In genomic region chr7:128668831-128669230, GRCm38 (mm10) we compare ENCODE assay signal across 28 mouse cellular contexts. TPM values are rescaled to one million over a fixed set of nuclear protein-coding genes. Genes with fewer than 3 reads are reported as not detected.
DNase-seq lines count a peak whose midpoint lies in the region; ATAC-seq lines count a peak whose summit lies in the region.
"Had no signal": no experiment of that assay in that cellular context is flagged by ENCODE, and none has a peak within 500 bp of the region (broad histone marks: within the 10 kb centered on the region; RNA-seq: fewer than 3 reads in every experiment).

No protein-coding gene starts in this region.

- no peak overlapping the region for H3K4me3 ChIP-seq in midbrain, embryonic 13.5 days (replicated peaks)
- H3K4me3 ChIP-seq in midbrain, embryonic 10.5 days, result no peak overlapping the region
- no peak overlapping the region for H3K4me3 ChIP-seq in midbrain, embryonic 15.5 days
- H3K4me3 ChIP-seq: embryonic facial prominence, embryonic 13.5 days; forebrain, embryonic 10.5 days; heart, adult 2 months; heart, embryonic 12.5 days; hindbrain, embryonic 13.5 days; stomach, embryonic 15.5 days had no signal

- no peaks in the 10 kb centered on the region for H3K36me3 ChIP-seq in midbrain, embryonic 13.5 days
- H3K36me3 ChIP-seq in midbrain, embryonic 10.5 days, result peaks cover 32% of the 10 kb centered on the region
- H3K36me3 ChIP-seq in midbrain, embryonic 15.5 days (replicated peaks), result no peaks in the 10 kb centered on the region; the same call in 1 of the 2 replicates

- H3K9ac ChIP-seq in midbrain, embryonic 13.5 days (replicated peaks), result no peak overlapping the region
- H3K9ac ChIP-seq in midbrain, embryonic 15.5 days, result no peak overlapping the region
- H3K9ac ChIP-seq: embryonic facial prominence, embryonic 13.5 days; heart, embryonic 12.5 days; hindbrain, embryonic 13.5 days; liver, embryonic 14.5 days; lung, embryonic 14.5 days; stomach, embryonic 15.5 days had no signal

- no peak for ATAC-seq in midbrain, embryonic 13.5 days
- no peak for ATAC-seq in midbrain, embryonic 15.5 days (replicated peaks)
- no peak for ATAC-seq in megakaryocyte-erythroid progenitor cell, adult 5-6 weeks (replicated peaks; ENCODE audit: low FRiP score, low TSS enrichment, poor library complexity, severe bottlenecking)
- ATAC-seq: forebrain, embryonic 16.5 days had no signal

- H3K4me1 ChIP-seq in midbrain, embryonic 13.5 days (replicated peaks), result peaks cover 44% of the 10 kb centered on the region
- H3K4me1 ChIP-seq in midbrain, embryonic 10.5 days, result peaks cover 23% of the 10 kb centered on the region
- peaks cover 40% of the 10 kb centered on the region for H3K4me1 ChIP-seq in midbrain, embryonic 15.5 days

- peak overlapping the region; percentile 76 for H3K27ac ChIP-seq in midbrain, embryonic 13.5 days
- no peak overlapping the region for H3K27ac ChIP-seq in midbrain, embryonic 10.5 days (replicated peaks)
- peak overlapping the region; percentile 65 for H3K27ac ChIP-seq in midbrain, embryonic 15.5 days
- H3K27ac ChIP-seq: embryonic facial prominence, embryonic 13.5 days; forebrain, embryonic 10.5 days; heart, adult 2 months; liver, embryonic 14.5 days; stomach, embryonic 15.5 days had no signal

- DNase-seq in embryo, embryonic 10 days (ENCODE audit: low spot score), result peak; percentile 27
- DNase-seq in embryo, embryonic 9.5 days (ENCODE audit: extremely low spot score), result no peak
- DNase-seq in midbrain, embryonic 10.5 days (ENCODE audit: low spot score), result no peak
- peak; percentile 45 for DNase-seq in ZHBTc4 (ENCODE audit: low read depth, low spot score)
- DNase-seq in natural killer cell, adult 2 months (ENCODE audit: low spot score in 2 of 2), result no peak
- DNase-seq: adrenal gland, postnatal 14 days; cerebellum, adult 18-20 months; cerebellum, postnatal 14 days; heart, adult 2 months; heart, postnatal 4 days; kidney, adult 18-20 months; kidney, postnatal 4 days; layer of hippocampus, postnatal 36 days; left cerebral cortex, postnatal 4 days; lung, embryonic 14.5 days; lung, postnatal 14 days; retina, postnatal 1 day; right cerebral cortex, postnatal 25 days had no signal

- no peaks in the 10 kb centered on the region for H3K27me3 ChIP-seq in midbrain, embryonic 13.5 days
- no peaks in the 10 kb centered on the region for H3K27me3 ChIP-seq in midbrain, embryonic 10.5 days (ENCODE audit: low read depth, poor library complexity, severe bottlenecking)
- no peaks in the 10 kb centered on the region for H3K27me3 ChIP-seq in midbrain, embryonic 15.5 days (replicated peaks)
- H3K27me3 ChIP-seq: embryonic facial prominence, embryonic 13.5 days; heart, embryonic 12.5 days; hindbrain, embryonic 13.5 days; stomach, embryonic 15.5 days had no signal

- no peaks in the 10 kb centered on the region for H3K9me3 ChIP-seq in midbrain, embryonic 13.5 days
- no peaks in the 10 kb centered on the region; the same call in 1 of the 2 replicates for H3K9me3 ChIP-seq in midbrain, embryonic 10.5 days (replicated peaks)
- H3K9me3 ChIP-seq in midbrain, embryonic 15.5 days, result no peaks in the 10 kb centered on the region
- H3K9me3 ChIP-seq: embryonic facial prominence, embryonic 13.5 days; hindbrain, embryonic 13.5 days; stomach, embryonic 15.5 days had no signal

- H3K4me2 ChIP-seq in midbrain, embryonic 13.5 days (replicated peaks), result no peak overlapping the region
- H3K4me2 ChIP-seq in midbrain, embryonic 15.5 days, result no peak overlapping the region
- H3K4me2 ChIP-seq: embryonic facial prominence, embryonic 13.5 days; heart, embryonic 12.5 days; hindbrain, embryonic 13.5 days; lung, embryonic 14.5 days; stomach, embryonic 15.5 days had no signal

- 37% methylated on average over 2 of the region's 2 CpGs for WGBS in midbrain, embryonic 13.5 days
- 36% methylated on average over 2 of the region's 2 CpGs for WGBS in midbrain, embryonic 10.5 days
- 43% methylated on average over 2 of the region's 2 CpGs for WGBS in midbrain, embryonic 15.5 days

RNA-seq across cellular contexts. Expression of gene Inpp5f, which starts 57.7 kb away (rescaled TPM):
- 306 and 336 TPM in 2 replicates for polyA plus RNA-seq in midbrain, embryonic 13.5 days (2015; fragmentation: Nextera tagmentation; extraction: Ambion mirVana)
- polyA plus RNA-seq in midbrain, embryonic 10.5 days (2016; fragmentation: Nextera tagmentation; extraction: Ambion mirVana), result 45.2 and 70.8 TPM in 2 replicates
- 414 and 450 TPM in 2 replicates for polyA plus RNA-seq in midbrain, embryonic 15.5 days (2015; fragmentation: Nextera tagmentation; extraction: Ambion mirVana)
- total RNA-seq in megakaryocyte-erythroid progenitor cell, adult 5-6 weeks (2014; fragmentation: Nextera tagmentation), result 8.8 and 11.5 TPM in 2 replicates
- total RNA-seq in megakaryocyte-erythroid progenitor cell, adult 5-6 weeks (2017), result 4.6 and 9.4 TPM in 2 replicates

Comparison
In these comparisons a context has a peak if more than half of its experiments do, and no peak if none do; other contexts are left out.
1. DNase-seq: peak in embryo, embryonic 10 days (single experiment) and ZHBTc4 (single experiment); none in embryo, embryonic 9.5 days (single experiment), midbrain, embryonic 10.5 days (single experiment) and natural killer cell, adult 2 months (0 of 2).